Mouse (Mus musculus) right cerebral cortex, postnatal 36 days (tissue): ENCODE measurements around the gene Nucks1.
A peak's percentile ranks its signal among the peaks of the same experiment; 100 is the strongest.

Experiments used
- DNase-seq, 2 experiments: peaks; one replicate each; pipeline ENCODE4 v3.0.0; 2022; ENCODE audit warnings: low spot score in 2 of 2, mixed read lengths in 1 of 2

The Nucks1 gene

DNA sequence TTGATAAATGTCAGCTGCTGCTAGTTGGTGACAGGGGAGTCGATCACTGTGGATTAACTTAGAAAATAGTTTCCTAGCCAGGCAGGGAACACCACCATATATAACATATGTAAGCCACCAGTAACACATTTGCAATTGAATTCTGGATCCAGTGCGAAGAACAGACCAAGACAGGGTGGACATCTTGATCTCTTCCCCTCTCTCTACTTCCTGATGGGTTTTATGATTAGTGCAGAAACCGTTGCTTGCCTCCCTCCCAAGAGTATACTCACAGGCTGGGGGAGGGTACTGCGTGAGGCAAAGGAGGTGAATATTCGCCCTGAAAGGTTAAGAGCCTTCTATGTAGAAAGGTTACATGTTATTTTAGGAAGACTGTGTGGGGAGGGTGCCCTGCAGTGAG is 55.5 kb downstream of the Nucks1 start:
- no peak for DNase-seq

DNA sequence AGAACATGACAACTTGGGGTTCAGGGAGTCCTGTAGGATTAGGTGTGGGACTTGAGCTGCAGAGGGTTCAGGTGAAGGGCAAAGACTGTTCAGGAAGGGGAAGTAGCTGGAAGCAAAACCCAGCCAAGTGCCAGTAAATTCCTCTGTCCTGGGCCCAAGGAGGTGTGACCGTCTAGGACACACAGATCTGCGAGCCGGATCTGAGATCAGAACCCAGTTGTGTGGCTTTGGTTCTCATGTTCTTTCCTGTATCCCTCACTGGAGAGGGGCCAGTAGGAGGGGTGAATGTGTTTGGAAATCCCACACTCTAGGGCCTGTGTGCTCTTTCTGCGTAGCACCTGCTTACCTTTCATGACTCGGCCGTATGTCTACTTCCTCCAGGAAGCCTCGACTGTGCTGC is 57.0 kb downstream of the Nucks1 start:
- no peak for DNase-seq

DNA sequence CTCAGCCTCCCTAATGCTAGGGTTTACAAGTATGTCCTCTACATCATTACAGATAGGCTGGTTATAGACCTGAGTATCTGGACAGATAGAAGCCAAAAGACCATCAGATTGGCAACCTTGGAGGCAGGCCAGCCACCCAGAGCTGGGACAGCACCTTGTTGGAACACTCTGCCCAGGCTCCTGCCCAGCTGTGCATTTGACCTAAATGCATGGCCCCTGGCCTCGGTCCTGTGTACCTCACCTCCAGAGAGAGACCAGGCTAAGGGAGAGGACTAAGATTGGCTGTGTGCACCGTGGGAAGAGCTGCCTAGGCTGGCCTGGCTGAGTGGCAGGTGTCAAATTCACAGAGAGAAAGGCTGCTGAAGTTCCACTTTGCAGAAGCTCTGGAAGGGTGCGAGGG is 58.2 kb downstream of the Nucks1 start:
- no peak for DNase-seq

DNA sequence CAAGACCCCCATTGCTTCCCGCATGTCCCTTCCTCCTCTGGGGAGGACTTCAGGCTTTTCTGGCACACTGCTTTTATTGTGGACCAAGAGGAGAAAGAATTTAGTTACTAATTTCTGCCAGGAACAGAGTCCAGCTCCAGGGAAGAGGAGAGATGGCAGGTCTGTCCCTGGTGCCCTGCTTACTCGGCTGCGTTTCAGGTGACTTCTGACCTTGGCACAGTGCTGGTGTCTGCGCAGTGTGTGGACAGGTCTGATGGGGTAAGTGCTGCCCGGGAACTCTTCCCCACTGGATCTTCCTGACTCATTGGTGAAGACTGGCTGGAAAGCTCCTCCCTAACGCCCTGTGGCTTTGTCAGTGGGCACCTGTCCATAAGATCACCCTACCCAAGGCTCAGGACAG is 58.6 kb downstream of the Nucks1 start:
- DNase-seq = no peak

DNA sequence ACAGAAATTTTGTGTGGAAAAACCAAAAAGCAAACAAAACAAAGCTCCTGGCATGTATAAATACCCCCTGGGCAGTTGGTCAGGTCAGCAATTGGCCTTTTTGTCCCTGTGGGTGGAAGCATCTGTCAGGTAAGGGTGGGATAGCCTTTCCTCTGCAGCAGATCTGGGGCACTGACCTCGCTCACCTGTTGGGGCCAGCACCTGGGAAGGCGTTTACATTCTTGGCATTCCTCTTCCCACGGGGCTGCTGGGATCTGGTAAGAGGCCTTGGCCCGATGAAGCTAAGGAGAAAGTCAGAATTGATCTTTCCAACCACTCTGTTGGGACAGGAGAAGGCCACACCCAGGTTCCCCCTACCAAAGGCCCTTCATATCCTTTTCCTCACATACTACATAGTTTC is 59.5 kb downstream of the Nucks1 start:
- DNase-seq = no peak

DNA sequence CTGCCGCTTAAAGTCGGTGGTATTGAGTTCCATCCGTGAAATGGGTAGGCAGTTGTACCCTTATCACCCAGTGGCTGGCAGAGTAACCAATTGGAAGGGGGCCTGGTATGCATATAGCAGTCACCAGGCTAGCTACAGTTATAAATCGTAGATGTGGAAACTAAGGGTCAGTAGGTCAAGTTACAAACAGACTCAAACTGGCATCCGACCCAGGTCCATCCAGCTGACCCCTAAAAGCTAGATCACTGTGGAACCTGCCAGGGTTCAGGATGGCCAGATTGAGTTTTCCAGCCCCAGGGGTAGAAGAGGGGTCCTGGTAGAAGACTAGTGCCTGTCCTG is 60.0 kb downstream of the Nucks1 start:
- no peak for DNase-seq

DNA sequence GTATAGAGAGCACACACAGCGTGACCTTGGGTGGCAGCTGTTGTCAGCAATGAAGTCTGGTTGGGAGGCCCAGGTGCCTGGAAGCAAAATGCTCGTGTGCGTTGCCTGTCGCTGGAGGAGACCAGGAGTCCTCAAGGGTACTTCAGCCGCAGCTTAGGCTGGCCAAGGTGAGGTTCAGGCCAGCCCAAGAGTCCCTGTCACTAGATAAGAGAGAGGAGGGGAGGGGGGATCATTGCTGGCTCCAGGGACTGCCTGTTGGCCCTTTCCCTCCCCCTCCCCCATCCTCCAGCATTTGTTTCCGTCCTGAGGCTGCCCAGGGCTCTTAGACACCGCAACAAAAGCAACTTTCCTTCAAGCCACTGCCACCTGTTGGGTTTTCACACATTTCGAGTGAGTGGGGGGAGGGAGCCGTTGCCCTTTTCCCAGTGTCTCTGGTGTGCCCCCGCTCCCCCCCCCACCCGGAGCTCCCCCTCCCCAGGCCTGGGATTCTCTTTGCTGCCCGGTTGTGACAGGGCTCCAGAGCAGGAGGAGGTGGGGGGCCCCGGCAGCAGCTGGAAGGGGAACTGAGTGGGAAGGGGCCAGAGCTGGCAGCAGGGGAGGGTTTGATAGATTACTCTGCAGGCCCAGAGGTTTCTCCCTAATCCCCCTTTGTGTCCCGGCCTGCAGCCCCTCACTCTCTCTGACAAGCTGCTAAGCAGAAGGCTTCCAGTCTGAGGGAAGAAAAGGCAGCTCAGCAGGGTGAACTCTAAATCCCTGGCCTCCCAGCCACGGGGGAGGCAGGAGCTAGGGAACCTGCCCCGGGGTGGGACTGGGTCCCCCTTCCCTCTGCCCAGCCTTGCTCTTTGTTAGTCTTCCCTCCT is 60.6 kb downstream of the Nucks1 start:
- no peak for DNase-seq

DNA sequence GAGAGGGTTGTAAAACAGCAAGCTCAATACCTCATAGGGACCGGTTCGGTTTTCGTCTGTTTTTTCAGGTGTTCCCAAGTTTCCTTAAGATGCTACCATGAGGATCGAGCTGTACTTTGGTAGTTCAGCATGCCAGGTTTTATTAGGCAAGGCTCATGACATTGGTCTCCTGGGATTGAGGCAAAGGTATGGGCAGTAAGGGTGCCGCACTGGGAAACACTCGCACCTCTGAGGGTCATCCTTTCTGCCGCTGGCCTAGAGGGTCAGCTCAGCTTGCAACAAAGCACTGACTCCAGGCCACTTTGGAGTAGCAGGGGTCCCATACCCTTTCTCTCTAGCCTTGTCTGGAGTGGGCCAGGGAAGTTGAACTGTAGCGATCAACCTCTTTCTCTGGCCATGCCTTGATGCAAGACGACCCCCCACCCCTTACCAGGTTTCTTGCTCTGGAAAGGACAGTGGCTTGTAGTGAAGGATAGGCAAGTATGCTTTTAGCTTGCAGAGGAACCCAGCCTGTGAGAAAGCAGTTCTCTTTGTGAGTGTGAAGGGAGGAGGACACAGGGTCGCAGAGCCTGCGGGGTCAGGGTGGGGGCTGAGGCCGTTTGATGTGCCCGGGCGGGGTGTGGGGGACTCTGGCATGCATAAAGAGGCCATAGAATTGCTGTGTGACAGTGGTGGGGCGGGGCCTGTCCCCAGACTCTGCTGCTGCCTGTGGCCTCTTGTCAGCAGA is 61.6 kb downstream of the Nucks1 start:
- DNase-seq = no peak

DNA sequence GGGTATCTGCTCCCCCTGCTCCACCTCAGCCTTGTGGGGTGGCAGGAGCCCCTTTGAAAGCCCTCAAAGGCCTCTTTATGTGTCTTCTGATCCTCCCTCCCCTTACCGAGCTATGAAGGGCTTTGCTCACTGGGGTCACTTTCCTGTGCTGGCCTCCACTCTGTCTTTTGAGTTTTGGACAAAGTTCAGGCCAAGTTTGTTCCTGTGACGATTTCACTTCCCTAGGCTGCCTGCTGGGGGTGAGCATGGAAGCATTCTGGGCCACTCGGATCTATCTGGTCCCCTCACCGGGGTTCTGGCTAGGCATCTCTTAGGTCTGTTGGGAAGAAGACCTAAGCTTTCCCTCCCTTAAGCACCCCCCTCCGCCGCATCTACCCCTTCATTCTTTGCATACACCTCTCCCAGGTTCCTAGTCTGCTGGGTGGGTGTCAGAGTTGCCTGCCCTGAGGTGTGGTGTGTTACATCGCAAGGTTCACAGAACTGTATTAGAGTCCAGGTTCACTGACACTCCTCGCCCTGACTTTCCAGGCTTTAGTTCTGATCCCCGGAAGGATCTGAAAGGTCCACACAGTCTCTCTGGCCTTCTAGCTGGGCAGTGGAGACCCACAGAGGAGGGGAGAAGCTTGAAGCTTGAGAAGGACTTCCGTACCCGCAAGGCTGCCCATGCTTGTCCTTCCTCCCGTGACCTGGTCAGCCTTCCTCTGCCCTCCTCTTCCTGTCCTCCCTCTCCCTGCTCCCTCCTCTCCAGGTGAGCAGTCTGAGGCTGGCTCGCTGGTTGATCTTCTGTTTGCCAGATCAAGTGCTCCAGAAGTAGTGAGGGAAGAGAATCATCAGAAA is 62.4 kb downstream of the Nucks1 start:
- no peak for DNase-seq

DNA sequence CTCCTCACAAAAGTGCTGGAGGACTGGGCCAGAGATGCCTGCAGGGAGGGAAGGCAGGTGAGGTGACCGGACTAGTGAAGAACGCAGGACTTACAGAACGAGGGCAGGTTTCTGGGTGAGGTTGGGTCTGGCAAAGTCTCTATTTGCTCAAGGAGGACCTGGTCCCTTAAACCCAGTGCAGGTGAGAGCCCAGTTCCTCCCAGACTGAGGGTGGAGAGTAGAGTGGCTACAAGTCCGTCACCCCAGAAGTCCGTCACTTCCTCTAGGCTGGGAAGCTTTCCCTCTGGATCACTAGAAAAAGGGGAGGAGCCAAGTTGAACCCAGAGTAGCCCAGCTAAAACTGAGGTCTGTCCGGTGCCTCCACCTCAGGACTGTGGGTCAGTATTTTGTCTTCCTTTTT is 63.7 kb downstream of the Nucks1 start:
- no peak for DNase-seq

DNA sequence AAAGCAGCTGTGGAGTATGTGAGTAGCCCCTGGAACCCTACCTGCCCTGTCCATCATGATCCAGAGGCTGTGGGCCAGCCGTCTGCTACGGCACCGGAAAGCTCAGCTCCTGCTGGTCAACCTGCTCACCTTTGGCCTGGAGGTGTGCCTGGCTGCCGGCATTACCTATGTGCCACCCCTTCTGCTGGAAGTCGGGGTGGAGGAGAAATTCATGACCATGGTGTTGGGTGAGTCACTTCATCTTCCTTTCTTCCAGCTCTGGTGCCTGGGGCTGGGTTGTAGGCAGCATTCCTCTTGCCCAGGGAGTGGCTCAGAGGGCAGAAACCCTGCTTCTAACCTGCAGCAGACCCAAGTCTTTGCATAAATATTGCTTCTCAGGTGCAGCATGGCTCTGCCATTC is 66.6 kb downstream of the Nucks1 start:
- no peak for DNase-seq

DNA sequence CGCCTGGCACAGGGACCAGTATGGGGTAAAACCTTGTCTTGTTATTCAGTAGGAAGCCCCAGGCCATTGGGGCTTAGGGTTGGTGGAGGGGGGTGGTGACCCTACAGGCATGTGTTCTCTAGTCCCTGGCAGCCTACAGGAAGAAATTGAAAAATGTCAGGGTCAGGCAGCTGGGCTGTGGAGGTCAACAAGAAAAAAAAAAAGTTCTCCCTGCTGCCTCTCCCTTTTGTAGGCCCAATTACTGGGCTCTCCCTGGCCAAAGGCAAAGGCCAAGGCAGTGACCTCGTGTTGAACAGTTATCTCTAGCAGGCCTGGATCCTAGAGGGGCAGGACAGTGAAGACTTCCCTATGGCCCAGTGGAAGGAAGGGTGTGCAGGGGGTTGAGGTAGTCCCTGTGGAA is 70.1 kb downstream of the Nucks1 start:
- DNase-seq = no peak

DNA sequence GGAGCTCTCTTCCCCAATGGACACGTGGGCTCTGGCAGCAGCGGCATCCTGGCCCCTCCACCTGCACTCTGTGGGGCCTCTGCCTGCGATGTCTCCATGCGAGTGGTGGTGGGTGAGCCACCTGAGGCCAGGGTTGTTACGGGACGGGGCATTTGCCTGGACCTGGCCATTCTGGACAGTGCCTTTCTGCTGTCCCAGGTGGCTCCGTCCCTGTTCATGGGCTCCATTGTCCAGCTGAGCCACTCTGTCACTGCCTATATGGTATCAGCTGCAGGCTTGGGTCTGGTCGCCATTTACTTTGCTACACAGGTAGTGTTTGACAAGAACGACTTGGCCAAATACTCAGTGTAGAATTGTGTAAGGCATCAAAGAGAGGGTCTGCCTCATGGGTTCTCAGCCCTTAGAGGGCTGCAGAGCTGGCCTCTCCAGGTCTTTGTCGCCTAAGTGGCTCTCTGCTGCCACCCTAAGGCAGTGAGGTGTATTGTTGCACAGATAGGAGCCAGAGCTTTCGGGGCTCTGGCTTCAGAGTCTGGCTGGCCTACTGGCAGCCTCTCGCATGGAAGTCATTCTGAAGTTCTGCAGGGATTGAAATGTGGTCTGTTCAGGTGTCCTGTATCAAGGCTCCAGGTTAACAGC is 71.2 kb downstream of the Nucks1 start:
- peak; percentile 42 to 45 for DNase-seq

DNA sequence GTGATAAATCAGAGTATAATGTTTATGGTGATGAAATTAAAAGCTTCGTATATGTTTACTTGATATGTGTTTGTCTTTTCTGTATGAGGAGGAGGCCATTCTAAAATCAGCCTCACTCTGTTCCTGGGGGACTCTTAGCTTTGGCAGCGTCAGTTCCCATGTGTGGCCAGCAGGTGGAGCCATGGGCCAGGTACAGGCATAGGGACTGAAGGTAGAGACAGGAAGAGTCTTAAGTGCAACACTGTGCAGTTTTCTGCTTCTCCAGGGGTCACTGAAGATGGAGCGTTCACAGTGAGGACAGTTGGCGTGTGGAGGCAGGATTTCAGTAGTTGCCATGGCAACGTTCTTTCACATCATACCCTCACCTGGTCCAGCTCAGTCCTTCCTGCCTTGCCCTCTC is 72.6 kb downstream of the Nucks1 start:
- peak; percentile 34 to 61 for DNase-seq

DNA sequence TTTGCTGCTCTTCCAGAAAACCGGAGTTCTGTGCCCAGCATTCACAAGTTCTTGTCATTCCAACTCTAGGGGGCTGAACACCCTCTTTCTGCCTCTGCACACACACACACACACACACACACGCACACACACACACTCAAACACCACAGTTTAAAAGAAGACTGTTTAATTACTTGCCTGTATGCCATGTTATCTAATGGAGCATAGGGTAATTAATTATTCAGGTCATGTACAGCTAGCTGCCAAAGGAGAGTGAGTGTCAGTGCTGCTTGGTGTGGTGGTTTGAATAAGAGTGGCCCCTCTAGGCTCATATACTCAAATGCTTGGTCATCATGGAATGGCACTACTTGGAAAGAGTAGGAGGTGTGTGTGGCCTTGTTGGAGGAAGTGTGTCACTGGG is 73.5 kb downstream of the Nucks1 start:
- no peak for DNase-seq
